ENCODE assay signal across 25 mouse cellular contexts in the genomic region with DNA sequence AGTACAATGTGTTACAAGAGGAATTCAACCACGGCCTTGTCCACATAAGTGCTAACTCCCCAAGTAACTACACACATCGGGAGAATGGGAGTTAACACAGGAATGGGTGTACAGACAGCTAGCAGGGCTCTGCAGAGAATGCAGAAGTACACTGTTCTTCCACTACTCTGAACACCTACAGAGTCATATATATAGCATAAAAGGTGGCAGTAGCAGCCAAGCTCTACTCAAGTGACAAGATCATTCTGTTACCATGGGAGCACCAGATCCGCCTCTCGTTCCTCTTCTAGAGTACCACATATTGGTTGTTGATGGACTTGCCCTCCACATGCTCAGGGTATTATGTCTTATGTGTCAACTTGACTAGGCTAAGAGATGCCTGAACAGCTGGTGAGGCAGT.
DNase-seq lines count a peak whose midpoint lies in the region; ATAC-seq lines count a peak whose summit lies in the region.
"Had no signal": no experiment of that assay in that cellular context is flagged by ENCODE, and none has a peak within 500 bp of the region (broad histone marks: within the 10 kb centered on the region; RNA-seq: fewer than 3 reads in every experiment).

No protein-coding gene starts in this region.

- H3K27me3 ChIP-seq in liver, embryonic 13.5 days, result no peaks in the 10 kb centered on the region
- H3K27me3 ChIP-seq: forebrain, embryonic 13.5 days; midbrain, embryonic 12.5 days; neural tube, embryonic 15.5 days had no signal

- DNase-seq in frontal cortex, postnatal 10 days (ENCODE audit: low spot score in 2 of 2), result no peak
- no peak for DNase-seq in liver, embryonic 13.5 days
- DNase-seq in liver, result no peak
- DNase-seq in brain, adult 2 months (ENCODE audit: low read depth, low spot score), result peak; percentile 80
- DNase-seq in right cerebral cortex, postnatal 36 days (ENCODE audit: low spot score in 2 of 2), result peak; percentile 27 to 56
- DNase-seq in urinary bladder, postnatal 25 days (ENCODE audit: low spot score), result no peak
- DNase-seq: adrenal gland, postnatal 14 days; cerebellum, adult 8-10 months; cerebellum, postnatal 36 days; embryo, embryonic 11 days; gastrocnemius, postnatal 14 days; heart, adult 11 months; kidney, adult 18-20 months; kidney, postnatal 4 days; lung, adult 2 months; lung, postnatal 14 days; thymus, postnatal 25 days had no signal

- H3K9me3 ChIP-seq in liver, embryonic 13.5 days (replicated peaks), result no peaks in the 10 kb centered on the region
- H3K9me3 ChIP-seq: forebrain, embryonic 13.5 days; limb, embryonic 10.5 days; midbrain, embryonic 12.5 days; neural tube, embryonic 15.5 days had no signal

- H3K4me1 ChIP-seq in liver, embryonic 13.5 days (replicated peaks), result no peaks in the 10 kb centered on the region
- H3K4me1 ChIP-seq: forebrain, embryonic 13.5 days; limb, embryonic 10.5 days; midbrain, embryonic 12.5 days; neural tube, embryonic 15.5 days had no signal

- H3K36me3 ChIP-seq in liver, embryonic 13.5 days, result no peaks in the 10 kb centered on the region
- H3K36me3 ChIP-seq: limb, embryonic 10.5 days; midbrain, embryonic 12.5 days; neural tube, embryonic 15.5 days had no signal

- H3K27ac ChIP-seq in liver, embryonic 13.5 days, result no peak overlapping the region
- H3K27ac ChIP-seq: forebrain, embryonic 13.5 days; hindbrain, postnatal 0 days; limb, embryonic 10.5 days; midbrain, embryonic 12.5 days; neural tube, embryonic 15.5 days had no signal

- 75% methylated on average over 4 of the region's 4 CpGs for WGBS in liver, embryonic 13.5 days (ENCODE audit: insufficient replicate concordance)

- H3K9ac ChIP-seq in liver, embryonic 13.5 days, result no peak overlapping the region
- H3K9ac ChIP-seq: forebrain, embryonic 13.5 days; midbrain, embryonic 12.5 days; neural tube, embryonic 15.5 days had no signal

- no peak overlapping the region for H3K4me2 ChIP-seq in liver, embryonic 13.5 days
- H3K4me2 ChIP-seq: forebrain, embryonic 13.5 days; heart, embryonic 11.5 days; midbrain, embryonic 12.5 days; neural tube, embryonic 15.5 days had no signal

- peak; percentile 98 for ATAC-seq in frontal cortex, adult (ENCODE audit: low TSS enrichment)
- peak; percentile 5; the same call in 1 of the 2 replicates for ATAC-seq in liver, embryonic 13.5 days (ENCODE audit: low read depth)
- ATAC-seq: activated CD4-positive, CD25-positive, alpha-beta regulatory T cell, adult 4 months; forebrain, embryonic 13.5 days; hindbrain, postnatal 0 days had no signal

- H3K4me3 ChIP-seq in liver, embryonic 13.5 days (replicated peaks), result no peak overlapping the region
- H3K4me3 ChIP-seq: forebrain, embryonic 13.5 days; limb, embryonic 10.5 days; midbrain, embryonic 12.5 days; neural tube, embryonic 15.5 days had no signal

Comparison
In these comparisons a context has a peak if more than half of its experiments do, and no peak if none do; other contexts are left out.
1. DNase-seq: peak in brain, adult 2 months (single experiment) and right cerebral cortex, postnatal 36 days (2 of 2); none in frontal cortex, postnatal 10 days (0 of 2), liver, embryonic 13.5 days (single experiment), liver (single experiment) and urinary bladder, postnatal 25 days (single experiment).